In genomic region chr17:15440463-15441121, GRCm38 (mm10) we compare ENCODE assay signal across 8 mouse cellular contexts. TPM values are rescaled to one million over a fixed set of nuclear protein-coding genes. Genes with fewer than 3 reads are reported as not detected.
DNase-seq lines count a peak whose midpoint lies in the region; ATAC-seq and TF ChIP-seq lines count a peak whose summit lies in the region.
"Had no signal": no experiment of that assay in that cellular context is flagged by ENCODE, and none has a peak within 500 bp of the region (broad histone marks: within the 10 kb centered on the region; RNA-seq: fewer than 3 reads in every experiment).

No protein-coding gene starts in this region.

- peak overlapping the region; percentile 44 for H3K4me2 ChIP-seq in lung, embryonic 16.5 days (ENCODE audit: low read depth, low read length)
- H3K4me2 ChIP-seq in hindbrain, postnatal 0 days (ENCODE audit: low read depth, low read length) = peak overlapping the region; percentile 34
- peak overlapping the region; percentile 27; the same call in 1 of the 2 replicates for H3K4me2 ChIP-seq in liver, postnatal 0 days (ENCODE audit: low read depth, low read length)

- 13% methylated on average over 11 of the region's 11 CpGs for WGBS in lung, embryonic 16.5 days
- WGBS in embryonic facial prominence, embryonic 10.5 days = 8% methylated on average over 11 of the region's 11 CpGs
- WGBS in hindbrain, postnatal 0 days = 5% methylated on average over 11 of the region's 11 CpGs
- 23% methylated on average over 11 of the region's 11 CpGs for WGBS in liver, postnatal 0 days (ENCODE audit: insufficient replicate concordance)

- H3K4me3 ChIP-seq in lung, embryonic 16.5 days (ENCODE audit: low read length) = 0 out of 2 replicates have a peak overlapping the region, but pooled peaks have one; percentile 14
- peak overlapping the region; percentile 44 for H3K4me3 ChIP-seq in embryonic facial prominence, embryonic 10.5 days
- no peak overlapping the region for H3K4me3 ChIP-seq in hindbrain, postnatal 0 days (ENCODE audit: low read length)
- no peak overlapping the region for H3K4me3 ChIP-seq in liver, postnatal 0 days (ENCODE audit: low read depth, low read length)
- H3K4me3 ChIP-seq: erythroblast, embryonic 14.5 days had no signal

- peaks cover 8% of the 10 kb centered on the region; the same call in 1 of the 2 replicates for H3K4me1 ChIP-seq in lung, embryonic 16.5 days (replicated peaks; ENCODE audit: control insufficient read depth, insufficient read depth, low read length)
- H3K4me1 ChIP-seq in embryonic facial prominence, embryonic 10.5 days = peaks cover 22% of the 10 kb centered on the region
- H3K4me1 ChIP-seq in hindbrain, postnatal 0 days (ENCODE audit: insufficient read depth, low read length) = peaks cover 7% of the 10 kb centered on the region; the same call in 1 of the 2 replicates
- H3K4me1 ChIP-seq in liver, postnatal 0 days (ENCODE audit: insufficient read depth) = peaks cover 7% of the 10 kb centered on the region; the same call in 1 of the 2 replicates

- no peak for DNase-seq in lung, postnatal 14 days
- DNase-seq in embryonic facial prominence, embryonic 10.5 days (ENCODE audit: low spot score) = peak; percentile 89
- peak; percentile 75 for DNase-seq in hindbrain, postnatal 0 days (ENCODE audit: low spot score)
- peak; percentile 41 for DNase-seq in liver, postnatal 0 days
- peak; percentile 46 for DNase-seq in testis, postnatal 10 days (ENCODE audit: low spot score)
- DNase-seq in spleen, postnatal 4 days (ENCODE audit: low spot score in 2 of 2) = no peak

- no peaks in the 10 kb centered on the region for H3K27me3 ChIP-seq in lung, embryonic 16.5 days (ENCODE audit: control insufficient read depth, insufficient read depth, low read depth, low read length)
- no peaks in the 10 kb centered on the region for H3K27me3 ChIP-seq in embryonic facial prominence, embryonic 10.5 days (replicated peaks; ENCODE audit: low read depth, poor library complexity, severe bottlenecking)
- no peaks in the 10 kb centered on the region for H3K27me3 ChIP-seq in hindbrain, postnatal 0 days (ENCODE audit: insufficient read depth, low read length)
- H3K27me3 ChIP-seq in liver, postnatal 0 days (ENCODE audit: insufficient read depth, low read length) = no peaks in the 10 kb centered on the region

- no peak overlapping the region; the same call in 1 of the 2 replicates for H3K9ac ChIP-seq in lung, embryonic 16.5 days (ENCODE audit: low read length)
- no peak overlapping the region for H3K9ac ChIP-seq in hindbrain, postnatal 0 days (replicated peaks; ENCODE audit: low read length)
- H3K9ac ChIP-seq in liver, postnatal 0 days (replicated peaks) = no peak overlapping the region

- H3K9me3 ChIP-seq in lung, embryonic 16.5 days (ENCODE audit: control insufficient read depth, low read length) = no peaks in the 10 kb centered on the region
- H3K9me3 ChIP-seq in embryonic facial prominence, embryonic 10.5 days = no peaks in the 10 kb centered on the region
- no peaks in the 10 kb centered on the region for H3K9me3 ChIP-seq in hindbrain, postnatal 0 days (ENCODE audit: low read length)
- H3K9me3 ChIP-seq in liver, postnatal 0 days (ENCODE audit: low read length) = no peaks in the 10 kb centered on the region

- no peak for TF ChIP-seq EP300 in liver, postnatal 0 days (IDR thresholded peaks at IDR 0.05; ENCODE audit: low read depth)

- H3K27ac ChIP-seq in lung, embryonic 16.5 days (ENCODE audit: low read length) = no peak overlapping the region
- H3K27ac ChIP-seq in embryonic facial prominence, embryonic 10.5 days (replicated peaks) = peak overlapping the region; percentile 85
- no peak overlapping the region for H3K27ac ChIP-seq in hindbrain, postnatal 0 days
- peak overlapping the region; percentile 24; the same call in 1 of the 2 replicates for H3K27ac ChIP-seq in liver, postnatal 0 days (ENCODE audit: low read depth)

- ATAC-seq in lung, embryonic 16.5 days (ENCODE audit: low read depth) = peak; percentile 86
- peak; percentile 92 for ATAC-seq in hindbrain, postnatal 0 days
- ATAC-seq in liver, postnatal 0 days = peak; percentile 59

- H3K36me3 ChIP-seq in lung, embryonic 16.5 days (ENCODE audit: control insufficient read depth, insufficient read depth, low read length) = no peaks in the 10 kb centered on the region
- H3K36me3 ChIP-seq in embryonic facial prominence, embryonic 10.5 days (replicated peaks) = no peaks in the 10 kb centered on the region
- H3K36me3 ChIP-seq in hindbrain, postnatal 0 days (ENCODE audit: insufficient read depth, low read length) = no peaks in the 10 kb centered on the region
- no peaks in the 10 kb centered on the region for H3K36me3 ChIP-seq in liver, postnatal 0 days (replicated peaks; ENCODE audit: insufficient read depth, low read length)

- no peak for TF ChIP-seq CTCF in hindbrain, postnatal 0 days (IDR thresholded peaks at IDR 0.05; ENCODE audit: low read depth)
- no peak for TF ChIP-seq CTCF in liver, postnatal 0 days (IDR thresholded peaks at IDR 0.05; ENCODE audit: low read depth)

RNA-seq across cellular contexts. Expression of gene Fam120b, which starts 44.6 kb away (rescaled TPM):
- 26.1 and 27.4 TPM in 2 replicates for polyA plus RNA-seq in lung, embryonic 16.5 days (2015; fragmentation: Nextera tagmentation; extraction: Ambion mirVana)
- polyA plus RNA-seq in embryonic facial prominence, embryonic 10.5 days (2016; fragmentation: Nextera tagmentation; extraction: Ambion mirVana) = 26.9 and 27.3 TPM in 2 replicates
- total RNA-seq in hindbrain, postnatal 0 days (2014; rRNA removed) = 36.8 and 40.8 TPM in 2 replicates
- 29.4 and 31.7 TPM in 2 replicates for polyA plus RNA-seq in hindbrain, postnatal 0 days (2015; fragmentation: Nextera tagmentation; extraction: Ambion mirVana)
- 5.0 and 5.2 TPM in 2 replicates for polyA plus RNA-seq in liver, postnatal 0 days (2015; fragmentation: Nextera tagmentation; extraction: Ambion mirVana)

RNA-seq across cellular contexts. Expression of gene Psmb1, which starts 59.0 kb away (rescaled TPM):
- polyA plus RNA-seq in lung, embryonic 16.5 days (2015; fragmentation: Nextera tagmentation; extraction: Ambion mirVana) = 250 and 259 TPM in 2 replicates
- 281 and 290 TPM in 2 replicates for polyA plus RNA-seq in embryonic facial prominence, embryonic 10.5 days (2016; fragmentation: Nextera tagmentation; extraction: Ambion mirVana)
- 91.8 and 101 TPM in 2 replicates for total RNA-seq in hindbrain, postnatal 0 days (2014; rRNA removed)
- 273 TPM in 2 replicates for polyA plus RNA-seq in hindbrain, postnatal 0 days (2015; fragmentation: Nextera tagmentation; extraction: Ambion mirVana)
- polyA plus RNA-seq in liver, postnatal 0 days (2015; fragmentation: Nextera tagmentation; extraction: Ambion mirVana) = 133 and 134 TPM in 2 replicates

RNA-seq across cellular contexts. Expression of gene Tbp, which starts 59.1 kb away (rescaled TPM):
- 46.9 and 47.3 TPM in 2 replicates for polyA plus RNA-seq in lung, embryonic 16.5 days (2015; fragmentation: Nextera tagmentation; extraction: Ambion mirVana)
- polyA plus RNA-seq in embryonic facial prominence, embryonic 10.5 days (2016; fragmentation: Nextera tagmentation; extraction: Ambion mirVana) = 62.8 and 68.5 TPM in 2 replicates
- 56.3 and 57.4 TPM in 2 replicates for total RNA-seq in hindbrain, postnatal 0 days (2014; rRNA removed)
- 40.6 and 42.8 TPM in 2 replicates for polyA plus RNA-seq in hindbrain, postnatal 0 days (2015; fragmentation: Nextera tagmentation; extraction: Ambion mirVana)
- polyA plus RNA-seq in liver, postnatal 0 days (2015; fragmentation: Nextera tagmentation; extraction: Ambion mirVana) = 12.2 and 12.3 TPM in 2 replicates

Comparison
In these comparisons a context has a peak if more than half of its experiments do, and no peak if none do; other contexts are left out.
1. H3K27ac ChIP-seq: peak in embryonic facial prominence, embryonic 10.5 days (single experiment) and liver, postnatal 0 days (single experiment); none in lung, embryonic 16.5 days (single experiment) and hindbrain, postnatal 0 days (single experiment).
2. H3K4me3 ChIP-seq: peak in lung, embryonic 16.5 days (single experiment) and embryonic facial prominence, embryonic 10.5 days (single experiment); none in hindbrain, postnatal 0 days (single experiment) and liver, postnatal 0 days (single experiment).
3. DNase-seq: peak in embryonic facial prominence, embryonic 10.5 days (single experiment), hindbrain, postnatal 0 days (single experiment), liver, postnatal 0 days (single experiment) and testis, postnatal 10 days (single experiment); none in lung, postnatal 14 days (single experiment) and spleen, postnatal 4 days (0 of 2).
4. Peak in every context shown above with its lines, with median percentiles within 50 percentile points of each other: ATAC-seq and H3K4me2 ChIP-seq.